ENCODE assay signal across 21 mouse cellular contexts in the genomic region with DNA sequence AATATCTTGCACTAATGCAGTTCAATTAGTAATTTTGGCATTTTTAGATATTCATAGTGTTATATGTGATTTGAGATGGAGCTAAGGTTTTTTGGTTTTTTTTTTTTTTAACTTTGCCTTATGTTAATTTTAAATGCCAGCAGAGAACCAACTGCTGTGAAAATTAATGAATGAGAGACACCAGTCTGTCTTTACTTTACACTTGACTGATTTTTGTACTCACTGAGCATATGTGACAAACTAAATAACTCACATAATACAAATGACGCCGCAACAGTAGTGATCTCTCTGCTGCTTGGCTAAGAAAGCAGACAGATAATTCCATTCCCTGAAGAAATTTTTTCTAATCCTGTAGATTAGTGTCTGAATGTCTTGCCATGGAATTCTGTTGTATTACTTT.
DNase-seq lines count a peak whose midpoint lies in the region; ATAC-seq and TF ChIP-seq lines count a peak whose summit lies in the region.
"Had no signal": no experiment of that assay in that cellular context is flagged by ENCODE, and none has a peak within 500 bp of the region (broad histone marks: within the 10 kb centered on the region; RNA-seq: fewer than 3 reads in every experiment).

No protein-coding gene starts in this region.

- no peaks in the 10 kb centered on the region for H3K36me3 ChIP-seq in forebrain, postnatal 0 days (ENCODE audit: insufficient read depth)
- no peaks in the 10 kb centered on the region for H3K36me3 ChIP-seq in forebrain, embryonic 10.5 days (replicated peaks)
- no peaks in the 10 kb centered on the region for H3K36me3 ChIP-seq in midbrain, embryonic 14.5 days (ENCODE audit: control insufficient read depth, insufficient read depth, low read length)
- no peaks in the 10 kb centered on the region for H3K36me3 ChIP-seq in midbrain, embryonic 13.5 days
- no peaks in the 10 kb centered on the region for H3K36me3 ChIP-seq in neural tube, embryonic 15.5 days
- H3K36me3 ChIP-seq: embryonic facial prominence, embryonic 12.5 days; G1E; heart, embryonic 15.5 days had no signal

- DNase-seq in cerebellum, adult 9-10 months = peak; percentile 4
- DNase-seq in cerebellum, postnatal 4 days (ENCODE audit: low spot score in 2 of 2) = no peak
- DNase-seq in forebrain, postnatal 0 days = peak; percentile 10
- DNase-seq in forebrain, embryonic 10.5 days (ENCODE audit: extremely low spot score, low spot score) = no peak
- peak; percentile 13 for DNase-seq in midbrain, embryonic 14.5 days
- DNase-seq in retina, embryonic 14.5 days (ENCODE audit: low spot score) = peak; percentile 47
- DNase-seq: adrenal gland, postnatal 10 days; B cell, adult 2 months; cerebellum, postnatal 14 days; gastrocnemius, postnatal 14 days; heart, adult 2 months; heart, postnatal 14 days; kidney, adult 2 months had no signal

- no peak for TF ChIP-seq CTCF in forebrain, postnatal 0 days (IDR thresholded peaks at IDR 0.05; ENCODE audit: low read depth)

- H3K9ac ChIP-seq in forebrain, postnatal 0 days = no peak overlapping the region
- no peak overlapping the region for H3K9ac ChIP-seq in midbrain, embryonic 14.5 days (replicated peaks; ENCODE audit: low read length)
- H3K9ac ChIP-seq in midbrain, embryonic 13.5 days (replicated peaks) = no peak overlapping the region
- no peak overlapping the region for H3K9ac ChIP-seq in neural tube, embryonic 15.5 days (replicated peaks)
- H3K9ac ChIP-seq: embryonic facial prominence, embryonic 12.5 days; heart, embryonic 15.5 days had no signal

- WGBS in forebrain, postnatal 0 days = 61% methylated on average over 2 of the region's 2 CpGs
- 82% methylated on average over 2 of the region's 2 CpGs for WGBS in forebrain, embryonic 10.5 days
- WGBS in midbrain, embryonic 14.5 days = 59% methylated on average over 2 of the region's 2 CpGs
- 61% methylated on average over 2 of the region's 2 CpGs for WGBS in midbrain, embryonic 13.5 days
- WGBS in neural tube, embryonic 15.5 days = 65% methylated on average over 2 of the region's 2 CpGs

- no peaks in the 10 kb centered on the region for H3K27me3 ChIP-seq in forebrain, postnatal 0 days (ENCODE audit: insufficient read depth, low read length)
- H3K27me3 ChIP-seq in forebrain, embryonic 10.5 days (ENCODE audit: poor library complexity, severe bottlenecking) = no peaks in the 10 kb centered on the region
- no peaks in the 10 kb centered on the region for H3K27me3 ChIP-seq in midbrain, embryonic 14.5 days (ENCODE audit: control insufficient read depth, insufficient read depth, low read length)
- H3K27me3 ChIP-seq in midbrain, embryonic 13.5 days = no peaks in the 10 kb centered on the region
- no peaks in the 10 kb centered on the region for H3K27me3 ChIP-seq in neural tube, embryonic 15.5 days (replicated peaks)
- H3K27me3 ChIP-seq: embryonic facial prominence, embryonic 12.5 days; heart, embryonic 15.5 days had no signal

- no peaks in the 10 kb centered on the region for H3K4me1 ChIP-seq in forebrain, postnatal 0 days (ENCODE audit: insufficient read depth)
- H3K4me1 ChIP-seq in forebrain, embryonic 10.5 days = no peaks in the 10 kb centered on the region
- H3K4me1 ChIP-seq in midbrain, embryonic 14.5 days (ENCODE audit: control insufficient read depth, insufficient read depth, low read length) = no peaks in the 10 kb centered on the region
- no peaks in the 10 kb centered on the region for H3K4me1 ChIP-seq in midbrain, embryonic 13.5 days (replicated peaks)
- no peaks in the 10 kb centered on the region for H3K4me1 ChIP-seq in neural tube, embryonic 15.5 days
- H3K4me1 ChIP-seq: embryonic facial prominence, embryonic 12.5 days; heart, embryonic 15.5 days had no signal

- ATAC-seq in forebrain, postnatal 0 days = no peak
- ATAC-seq in midbrain, embryonic 14.5 days (ENCODE audit: low FRiP score, low TSS enrichment) = no peak
- no peak for ATAC-seq in midbrain, embryonic 13.5 days
- no peak for ATAC-seq in neural tube, embryonic 15.5 days (ENCODE audit: low FRiP score)
- ATAC-seq: CD4-positive, CD25-positive, alpha-beta regulatory T cell, adult 4 months; intestine, embryonic 16.5 days had no signal

- no peak overlapping the region for H3K4me2 ChIP-seq in forebrain, postnatal 0 days (ENCODE audit: low read depth)
- no peak overlapping the region for H3K4me2 ChIP-seq in midbrain, embryonic 14.5 days (ENCODE audit: low read length)
- no peak overlapping the region for H3K4me2 ChIP-seq in midbrain, embryonic 13.5 days (replicated peaks)
- H3K4me2 ChIP-seq in neural tube, embryonic 15.5 days = no peak overlapping the region
- H3K4me2 ChIP-seq: embryonic facial prominence, embryonic 12.5 days; heart, embryonic 11.5 days; heart, embryonic 15.5 days had no signal

- H3K4me3 ChIP-seq in forebrain, postnatal 0 days (ENCODE audit: low read depth, low read length) = no peak overlapping the region
- H3K4me3 ChIP-seq in forebrain, embryonic 10.5 days = no peak overlapping the region
- H3K4me3 ChIP-seq in midbrain, embryonic 14.5 days (replicated peaks; ENCODE audit: low read depth, low read length) = no peak overlapping the region
- no peak overlapping the region for H3K4me3 ChIP-seq in midbrain, embryonic 13.5 days (replicated peaks)
- H3K4me3 ChIP-seq in neural tube, embryonic 15.5 days (replicated peaks) = no peak overlapping the region
- H3K4me3 ChIP-seq: embryonic facial prominence, embryonic 12.5 days; heart, adult 2 months; heart, embryonic 15.5 days had no signal

- no peak overlapping the region for H3K27ac ChIP-seq in forebrain, postnatal 0 days (ENCODE audit: low read depth, low read length)
- no peak overlapping the region for H3K27ac ChIP-seq in forebrain, embryonic 10.5 days
- H3K27ac ChIP-seq in midbrain, embryonic 14.5 days (replicated peaks; ENCODE audit: low read depth, low read length) = no peak overlapping the region
- no peak overlapping the region for H3K27ac ChIP-seq in midbrain, embryonic 13.5 days
- H3K27ac ChIP-seq in neural tube, embryonic 15.5 days (replicated peaks) = no peak overlapping the region
- H3K27ac ChIP-seq: embryonic facial prominence, embryonic 12.5 days; heart, adult 2 months; heart, embryonic 15.5 days had no signal

- H3K9me3 ChIP-seq in forebrain, postnatal 0 days (ENCODE audit: low read length) = no peaks in the 10 kb centered on the region
- H3K9me3 ChIP-seq in forebrain, embryonic 10.5 days = no peaks in the 10 kb centered on the region
- H3K9me3 ChIP-seq in midbrain, embryonic 14.5 days (ENCODE audit: control insufficient read depth, low read length) = no peaks in the 10 kb centered on the region
- no peaks in the 10 kb centered on the region for H3K9me3 ChIP-seq in midbrain, embryonic 13.5 days
- no peaks in the 10 kb centered on the region for H3K9me3 ChIP-seq in neural tube, embryonic 15.5 days (replicated peaks)
- H3K9me3 ChIP-seq: embryonic facial prominence, embryonic 12.5 days; heart, embryonic 15.5 days had no signal

Comparison
In these comparisons a context has a peak if more than half of its experiments do, and no peak if none do; other contexts are left out.
1. DNase-seq: peak in cerebellum, adult 9-10 months (single experiment), forebrain, postnatal 0 days (single experiment), midbrain, embryonic 14.5 days (single experiment) and retina, embryonic 14.5 days (single experiment); none in cerebellum, postnatal 4 days (0 of 2) and forebrain, embryonic 10.5 days (single experiment).